Mouse (Mus musculus) cerebellum, adult 9-11 months (tissue): ENCODE data around the gene Slc47a2.
A peak's percentile ranks its signal among the peaks of the same experiment; 100 is the strongest.

Source experiments
- DNase-seq: peaks from one replicate; pipeline ENCODE4 v3.0.0; 2022

Gene Slc47a2

GRCm38 (mm10) chr11:61277937-61278336 is 64.7 kb downstream of the Slc47a2 start:
- no peak for DNase-seq

GRCm38 (mm10) chr11:61276482-61276881 is 66.2 kb downstream of the Slc47a2 start:
- DNase-seq, result no peak

GRCm38 (mm10) chr11:61275106-61275505 is 67.6 kb downstream of the Slc47a2 start:
- no peak for DNase-seq

GRCm38 (mm10) chr11:61274421-61274820 is 68.2 kb downstream of the Slc47a2 start:
- DNase-seq, result no peak

GRCm38 (mm10) chr11:61273928-61274327 is 68.7 kb downstream of the Slc47a2 start:
- no peak for DNase-seq

GRCm38 (mm10) chr11:61271612-61272011 is 71.0 kb downstream of the Slc47a2 start:
- no peak for DNase-seq

GRCm38 (mm10) chr11:61270406-61270805 is 72.3 kb downstream of the Slc47a2 start:
- DNase-seq, result no peak

GRCm38 (mm10) chr11:61268626-61269349 is 73.9 kb downstream of the Slc47a2 start:
- DNase-seq, result no peak

GRCm38 (mm10) chr11:61266551-61267533 is 75.8 kb downstream of the Slc47a2 start, which contains the start of gene Aldh3a2:
Aldh3a2 (minus strand) TSS chr11:61267464.
- DNase-seq, result peak; percentile 97

GRCm38 (mm10) chr11:61263841-61264240 is 78.8 kb downstream of the Slc47a2 start:
- DNase-seq, result no peak

GRCm38 (mm10) chr11:61262516-61262915 is 80.1 kb downstream of the Slc47a2 start:
- no peak for DNase-seq

- DNase-seq, result no peak
Measured at GRCm38 (mm10) chr11:61259106-61259505, 83.6 kb downstream of the Slc47a2 start.

GRCm38 (mm10) chr11:61252807-61253206 is 89.9 kb downstream of the Slc47a2 start:
- DNase-seq, result no peak

- no peak for DNase-seq
Measured at GRCm38 (mm10) chr11:61251741-61252140, 90.9 kb downstream of the Slc47a2 start.
